Mouse (Mus musculus) embryonic facial prominence, embryonic 13.5 days (tissue): ENCODE data around the gene Bax. TPM values are rescaled to one million over a fixed set of nuclear protein-coding genes. Genes with fewer than 3 reads are reported as not detected.

Experiments used
- ATAC-seq: fragments of 200-750 bp; cut with Nextera tagmentation; 2 replicates; pipeline ENCODE4 v1.8.0; 2017; ENCODE audit warnings: low read depth; ENCODE audit not compliant: insufficient number of reproducible peaks, insufficient read depth, low FRiP score, low TSS enrichment
- H3K27ac ChIP-seq: fragments of 300-500 bp; sonication (generic); 2 replicates; pipeline ENCODE4 v1.5.1; 2015; ENCODE audit warnings: moderate library complexity, mild to moderate bottlenecking, inconsistent platforms
- H3K27me3 ChIP-seq: fragments of 300-500 bp; sonication (generic); 2 replicates; pipeline ENCODE4 v1.6.1; 2015; ENCODE audit warnings: mild to moderate bottlenecking, inconsistent platforms
- H3K36me3 ChIP-seq: fragments of 300-500 bp; sonication (generic); 2 replicates; pipeline ENCODE4 v1.6.1; 2015; ENCODE audit warnings: mild to moderate bottlenecking, inconsistent platforms
- H3K4me1 ChIP-seq: fragments of 300-500 bp; sonication (generic); 2 replicates; pipeline ENCODE4 v1.6.1; 2015; ENCODE audit warnings: inconsistent platforms
- H3K4me2 ChIP-seq: fragments of 300-500 bp; sonication (generic); 2 replicates; pipeline ENCODE4 v1.6.1; 2015; ENCODE audit warnings: moderate library complexity, mild to moderate bottlenecking, inconsistent platforms
- H3K4me3 ChIP-seq: fragments of 300-500 bp; sonication (generic); 2 replicates; pipeline ENCODE4 v1.5.1; 2015; ENCODE audit warnings: mild to moderate bottlenecking, inconsistent platforms
- H3K9ac ChIP-seq: fragments of 300-500 bp; sonication (generic); 2 replicates; pipeline ENCODE4 v1.6.1; 2015; ENCODE audit warnings: mild to moderate bottlenecking, inconsistent platforms
- H3K9me3 ChIP-seq: fragments of 300-500 bp; sonication (generic); 2 replicates; pipeline ENCODE4 v1.6.1; 2016; ENCODE audit warnings: inconsistent platforms
- WGBS: fragments of 180-500 bp; shearing (Covaris S2); methylation state at CpG from one replicate; pipeline ENCODE4 v1.1.7; 2015; ENCODE audit warnings: mixed read lengths; 5-methylcytosine and 5-hydroxymethylcytosine counted together
- polyA plus RNA-seq: library from polyadenylated mRNA; unstranded; fragments of >200 nt; fragmentation: Nextera tagmentation; extraction: Ambion mirVana; gene quantifications from 2 replicates; pipeline ENCODE4 v1.2.1, GENCODE M21; 2015

The Bax gene
- 154 and 190 TPM in 2 replicates for polyA plus RNA-seq

DNA sequence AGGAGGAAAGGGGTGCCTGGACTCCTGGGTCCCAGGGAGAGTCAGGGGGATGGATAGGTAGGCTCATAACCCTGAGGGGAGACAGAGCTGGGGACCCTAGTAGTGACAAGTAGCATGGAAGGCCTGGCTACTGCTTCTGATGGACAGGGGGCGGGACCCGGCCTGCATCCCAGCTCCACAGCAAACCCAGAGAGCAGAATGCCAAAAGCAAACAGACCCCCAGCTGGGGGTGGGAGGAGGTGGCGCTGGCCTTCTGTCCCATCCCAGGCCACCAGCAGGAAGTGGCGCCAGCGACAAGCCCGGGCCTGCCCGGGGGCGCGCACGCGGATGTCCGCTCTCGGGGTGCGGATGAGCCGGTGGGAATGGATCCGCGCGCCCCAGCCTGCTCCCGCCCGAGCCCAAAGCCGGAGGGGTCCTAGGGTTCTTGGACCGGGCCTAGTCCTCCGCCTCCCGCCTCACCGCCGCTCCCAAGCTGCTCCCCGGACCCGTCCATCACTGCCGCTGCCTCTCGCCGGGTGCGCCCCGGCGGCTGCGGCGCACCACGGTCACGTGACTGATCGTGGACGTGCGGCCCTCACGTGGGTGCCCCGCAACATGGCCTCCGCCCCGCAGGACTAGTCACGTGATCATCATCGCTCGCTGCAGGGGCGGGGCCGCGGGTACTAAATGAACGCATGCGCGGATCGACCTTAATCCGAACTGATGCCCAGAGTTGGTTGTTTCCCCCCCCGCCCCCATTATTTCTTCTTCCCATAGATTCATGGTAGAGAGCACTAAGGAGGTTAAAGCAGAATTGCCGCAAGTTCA lies at the start of gene Bax:
Gene Bax (minus strand): TSS at position 616 of the 807 bp plus-strand sequence.
- Histone ChIP-seq H3K4me2 (peak within 1 kb of the TSS; percentile 94), H3K27ac (peak within 1 kb of the TSS; percentile 28; the same call in 1 of the 2 replicates), H3K27me3 (no peaks in the 10 kb centered on the region), H3K4me1 (peaks cover 21% of the 10 kb centered on the region), H3K4me3 (peak within 1 kb of the TSS; percentile 91), H3K9me3 (no peaks in the 10 kb centered on the region), H3K9ac (peak within 1 kb of the TSS; percentile 91), H3K36me3 (peaks cover 37% of the 10 kb centered on the region)
- WGBS: 0% methylated on average over 58 of the region's 58 CpGs
- peak; percentile 71 for ATAC-seq

DNA sequence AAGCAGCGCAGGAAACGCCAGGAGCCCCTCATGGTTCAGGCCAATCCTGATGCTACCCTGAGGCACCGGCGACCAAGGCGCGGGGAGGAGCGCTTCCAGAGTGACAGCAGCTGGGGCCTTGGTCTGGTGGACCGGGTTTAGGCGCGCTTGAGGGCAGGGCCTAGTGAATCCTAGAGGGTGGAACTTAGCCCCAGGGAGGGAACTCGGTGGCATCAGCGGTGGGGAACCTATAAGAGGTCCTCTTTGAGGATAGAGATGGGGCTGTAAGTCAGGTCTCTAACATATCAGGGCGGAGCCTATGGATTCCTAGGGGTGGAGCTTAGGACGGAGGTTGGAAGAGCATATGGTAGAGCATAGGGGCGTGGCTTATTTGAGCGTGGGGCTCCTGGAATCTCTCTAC lies 48.7 kb upstream of the Bax start:
- Histone ChIP-seq H3K9ac (no peak overlapping the region), H3K27ac (peak overlapping the region; percentile 66; the same call in 1 of the 2 replicates), H3K4me3 (0 out of 2 replicates have a peak overlapping the region, but pooled peaks have one; percentile 7)

DNA sequence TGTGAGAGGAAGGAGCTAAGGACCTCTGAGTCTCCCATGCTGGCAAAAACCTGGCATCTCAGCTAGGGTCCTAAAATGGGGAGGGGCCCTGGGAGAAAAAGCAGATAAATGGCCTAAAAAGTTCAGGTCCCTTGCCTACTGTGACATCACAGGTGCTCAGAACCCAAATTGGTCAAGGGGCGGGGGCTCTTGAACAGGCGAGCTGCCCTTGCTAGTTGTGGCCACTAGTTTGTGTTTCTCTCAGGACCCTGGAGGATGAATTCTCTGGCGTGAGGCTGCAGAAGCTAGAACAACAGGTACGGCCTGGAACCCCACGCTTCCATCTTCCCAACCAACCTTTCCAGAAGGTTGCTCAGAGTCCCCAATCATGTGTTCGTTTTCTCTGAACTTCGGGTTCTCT lies 47.7 kb upstream of the Bax start:
- H3K4me1 ChIP-seq: peaks cover 13% of the 10 kb centered on the region
- H3K4me2 ChIP-seq: no peak overlapping the region
- no peak overlapping the region for H3K9ac ChIP-seq
- H3K36me3 ChIP-seq: no peaks in the 10 kb centered on the region
- no peak for ATAC-seq
- no peaks in the 10 kb centered on the region for H3K27me3 ChIP-seq
- H3K27ac ChIP-seq: peak overlapping the region; percentile 44
- no peak overlapping the region for H3K4me3 ChIP-seq
- WGBS: 81% methylated on average over 7 of the region's 7 CpGs
- H3K9me3 ChIP-seq: no peaks in the 10 kb centered on the region

More for the DNA sequence above, 48.7 kb upstream of the Bax start:
- peaks cover 10% of the 10 kb centered on the region for H3K4me1 ChIP-seq
- peak overlapping the region; percentile 27 for H3K4me2 ChIP-seq
- H3K27me3 ChIP-seq: no peaks in the 10 kb centered on the region
- H3K9me3 ChIP-seq: no peaks in the 10 kb centered on the region
- ATAC-seq: peak; percentile 54; the same call in 1 of the 2 replicates
- WGBS: 14% methylated on average over 16 of the region's 16 CpGs
- no peaks in the 10 kb centered on the region for H3K36me3 ChIP-seq

DNA sequence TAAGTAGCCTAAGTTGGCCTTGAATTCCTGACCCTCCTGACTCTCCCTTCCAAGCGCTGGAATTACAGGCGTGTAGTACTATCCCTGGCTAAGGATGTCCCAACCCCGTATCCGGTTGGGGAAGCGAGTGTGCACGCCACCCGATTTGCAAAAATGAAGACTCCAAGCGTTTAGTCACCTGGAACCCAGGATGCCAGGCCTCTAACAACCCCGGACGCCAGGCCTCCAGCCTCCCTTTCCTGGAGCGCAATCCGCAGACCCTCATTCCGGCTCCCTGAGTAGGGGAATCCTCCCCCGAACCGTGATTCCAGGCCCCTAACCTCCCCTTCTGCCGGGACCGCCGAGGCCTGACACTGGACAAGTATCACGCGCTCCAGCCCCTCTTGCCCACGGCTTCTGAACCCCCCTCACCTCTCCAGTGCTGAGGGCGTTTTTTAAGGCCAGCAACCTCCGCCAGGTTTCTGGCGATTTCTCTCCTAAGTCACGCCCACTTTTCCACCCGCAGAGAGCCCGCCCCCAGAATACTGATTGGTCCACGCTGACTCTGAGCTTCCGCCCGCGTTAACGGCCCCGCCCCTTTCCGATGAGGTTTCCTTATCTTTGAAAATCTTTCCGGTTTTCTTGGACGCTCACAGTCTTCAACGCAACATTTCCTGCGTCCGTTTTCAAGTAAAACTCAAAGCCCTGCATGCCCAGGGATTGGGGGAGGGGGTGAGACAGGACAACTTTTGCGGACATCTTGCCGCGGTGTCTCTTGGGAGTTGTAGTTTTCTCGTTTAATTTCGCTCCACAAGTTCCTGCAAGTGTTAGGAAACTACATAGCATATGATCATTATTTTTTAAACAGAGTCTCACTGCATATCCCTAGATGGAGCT lies 43.5 kb upstream of the Bax start, which contains the start of gene Nucb1:
Gene Nucb1 (minus strand): TSS at position 495 of the 876 bp plus-strand sequence.
- H3K4me2 ChIP-seq: peak within 1 kb of the TSS; percentile 99
- ATAC-seq: peak; percentile 89
- under 1% methylated on average over 44 of the region's 44 CpGs for WGBS
- H3K27ac ChIP-seq: peak within 1 kb of the TSS; percentile 94
- H3K4me1 ChIP-seq: peaks cover 18% of the 10 kb centered on the region
- H3K36me3 ChIP-seq: peaks cover 30% of the 10 kb centered on the region
- no peaks in the 10 kb centered on the region for H3K27me3 ChIP-seq
- peak within 1 kb of the TSS; percentile 79 for H3K4me3 ChIP-seq
- H3K9me3 ChIP-seq: no peaks in the 10 kb centered on the region
- H3K9ac ChIP-seq: peak within 1 kb of the TSS; percentile 85

DNA sequence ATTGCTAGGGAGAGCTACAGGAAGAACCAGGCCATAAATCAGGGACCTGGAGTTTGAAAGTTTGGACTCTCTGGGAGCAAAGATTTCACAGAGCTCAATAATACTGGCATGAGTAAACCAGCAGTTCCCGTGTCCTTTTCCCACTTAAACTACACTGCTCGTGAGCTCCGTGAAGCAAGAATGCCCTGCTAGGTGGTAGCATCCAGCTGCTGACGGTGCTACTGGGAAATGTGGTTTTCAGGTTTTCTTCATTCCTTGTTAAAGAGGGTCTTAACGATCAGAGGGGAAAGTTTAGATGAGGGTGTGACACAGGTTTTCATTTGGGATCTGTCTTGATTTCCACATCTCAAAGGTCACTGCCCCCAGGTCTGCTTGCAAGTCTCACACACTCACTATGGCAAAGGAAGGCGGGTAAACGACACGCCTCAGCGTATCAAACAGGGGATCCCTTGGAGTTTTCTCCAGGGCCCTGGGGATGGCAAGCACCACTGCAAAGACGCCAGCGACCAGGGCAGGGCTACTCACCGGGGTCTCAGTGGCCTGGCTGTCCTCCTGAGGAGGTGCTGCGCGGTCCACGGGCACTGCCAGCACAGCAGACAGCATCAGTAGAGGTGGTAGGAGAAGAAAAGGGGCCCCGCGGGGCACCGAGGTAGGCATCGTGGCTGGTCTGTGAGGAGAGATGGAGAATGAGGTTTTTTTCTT lies 42.6 kb upstream of the Bax start:
- Histone ChIP-seq H3K4me1 (peaks cover 15% of the 10 kb centered on the region), H3K4me3 (peak overlapping the region; percentile 79), H3K36me3 (peaks cover 36% of the 10 kb centered on the region), H3K27me3 (no peaks in the 10 kb centered on the region), H3K4me2 (peak overlapping the region; percentile 99), H3K9me3 (no peaks in the 10 kb centered on the region), H3K9ac (peak overlapping the region; percentile 85), H3K27ac (peak overlapping the region; percentile 94)
- WGBS: 34% methylated on average over 19 of the region's 19 CpGs
- no peak for ATAC-seq

DNA sequence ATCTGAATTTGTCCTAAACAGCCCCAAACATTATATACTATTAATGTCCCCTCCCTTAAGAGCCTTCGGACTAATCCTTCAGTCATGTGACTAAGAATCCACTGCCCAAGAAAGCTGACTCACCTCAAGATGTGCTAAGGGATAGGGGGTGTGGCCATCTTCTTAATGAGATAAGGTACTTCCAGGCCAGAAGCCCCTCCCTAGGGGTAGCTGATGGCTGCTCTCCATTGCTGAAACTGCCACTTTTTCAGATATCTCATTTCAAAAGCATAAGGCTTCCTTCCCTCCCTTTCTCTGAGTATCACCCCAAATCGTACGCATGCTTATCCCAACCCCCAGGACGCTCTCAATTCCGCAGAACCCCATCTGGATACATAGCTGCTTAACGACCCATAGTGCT lies 41.9 kb upstream of the Bax start:
- Histone ChIP-seq H3K4me1 (peaks cover 15% of the 10 kb centered on the region), H3K27ac (no peak overlapping the region), H3K27me3 (no peaks in the 10 kb centered on the region), H3K4me3 (peak overlapping the region; percentile 79), H3K9me3 (no peaks in the 10 kb centered on the region), H3K4me2 (peak overlapping the region; percentile 99), H3K36me3 (peaks cover 36% of the 10 kb centered on the region), H3K9ac (peak overlapping the region; percentile 85; the same call in 1 of the 2 replicates)
- 81% methylated on average over 6 of the region's 6 CpGs for WGBS
- ATAC-seq: no peak

DNA sequence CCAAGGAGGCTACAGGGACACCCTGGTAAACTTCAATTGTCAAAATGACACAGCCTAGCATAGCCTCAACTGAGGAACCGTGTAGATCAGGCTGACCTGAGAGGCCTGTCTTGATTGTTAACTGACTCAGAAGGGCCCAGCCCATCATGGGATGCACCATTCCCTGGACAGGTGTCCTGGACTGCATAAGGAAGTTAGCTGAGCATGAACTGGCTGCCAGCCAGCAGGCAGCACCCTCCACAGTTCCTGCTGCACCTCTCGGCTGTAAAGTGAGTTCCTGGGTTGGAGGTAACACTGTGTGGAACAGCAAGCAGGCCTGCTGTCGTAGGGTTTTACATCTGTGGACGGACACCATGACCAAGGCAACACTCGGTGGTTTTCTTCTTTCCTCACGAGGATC lies 40.9 kb upstream of the Bax start:
- Histone ChIP-seq H3K4me1 (peaks cover 15% of the 10 kb centered on the region), H3K9me3 (no peaks in the 10 kb centered on the region), H3K27me3 (no peaks in the 10 kb centered on the region), H3K36me3 (peaks cover 46% of the 10 kb centered on the region), H3K9ac (no peak overlapping the region), H3K27ac (no peak overlapping the region), H3K4me3 (no peak overlapping the region), H3K4me2 (no peak overlapping the region)
- WGBS: 88% methylated on average over 6 of the region's 6 CpGs
- no peak for ATAC-seq

DNA sequence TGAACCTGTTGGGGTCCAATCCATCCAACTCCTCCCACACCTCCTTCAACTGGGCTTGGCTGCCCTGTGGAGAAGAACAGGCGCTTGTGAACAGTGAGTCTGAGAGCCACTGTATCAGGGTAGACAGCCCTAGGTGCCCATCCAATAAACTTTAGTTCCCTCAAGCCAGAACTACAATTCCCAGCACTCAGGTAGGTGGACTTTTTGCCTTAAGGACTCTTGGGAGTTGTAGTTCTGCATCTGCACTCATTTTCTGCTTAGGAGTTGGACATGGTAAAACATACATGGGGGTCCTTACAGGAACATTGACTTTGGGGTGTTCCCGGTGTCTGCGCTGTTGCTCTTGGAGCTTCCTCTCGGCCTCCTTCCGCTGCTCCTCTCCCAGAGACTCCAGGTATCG lies 31.7 kb upstream of the Bax start:
- H3K4me3 ChIP-seq: no peak overlapping the region
- H3K36me3 ChIP-seq: peaks cover 98% of the 10 kb centered on the region
- no peaks in the 10 kb centered on the region for H3K27me3 ChIP-seq
- no peak overlapping the region for H3K4me2 ChIP-seq
- 94% methylated on average over 6 of the region's 6 CpGs for WGBS
- H3K4me1 ChIP-seq: no peaks in the 10 kb centered on the region
- H3K9me3 ChIP-seq: no peaks in the 10 kb centered on the region
- ATAC-seq: no peak
- no peak overlapping the region for H3K27ac ChIP-seq
- H3K9ac ChIP-seq: no peak overlapping the region

DNA sequence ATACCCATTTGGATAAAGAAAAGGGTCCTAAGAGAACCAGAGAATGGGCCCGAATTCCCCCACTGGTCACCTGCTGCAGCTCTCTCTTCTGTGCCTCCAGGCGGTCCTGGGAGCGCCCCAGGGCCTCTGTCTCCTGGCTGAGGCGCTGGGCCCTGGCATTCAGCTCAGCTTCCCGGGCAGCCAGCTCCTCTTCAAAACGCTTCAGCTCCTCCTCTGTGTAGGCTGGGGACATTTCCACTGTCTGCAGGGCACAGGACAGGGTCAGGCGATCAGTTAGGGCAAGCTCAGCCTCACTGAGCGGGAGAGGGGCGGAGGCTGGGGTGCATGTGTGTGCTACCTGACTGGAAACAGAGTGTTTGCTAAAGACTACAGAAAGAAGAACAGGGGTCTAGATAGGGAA lies 27.9 kb upstream of the Bax start:
- Histone ChIP-seq H3K9ac (0 out of 2 replicates have a peak overlapping the region, but pooled peaks have one; percentile 32), H3K36me3 (peaks cover 78% of the 10 kb centered on the region), H3K4me1 (peaks cover 12% of the 10 kb centered on the region), H3K9me3 (no peaks in the 10 kb centered on the region), H3K27ac (no peak overlapping the region), H3K27me3 (no peaks in the 10 kb centered on the region), H3K4me2 (no peak overlapping the region), H3K4me3 (no peak overlapping the region)
- 82% methylated on average over 9 of the region's 9 CpGs for WGBS
- ATAC-seq: no peak

DNA sequence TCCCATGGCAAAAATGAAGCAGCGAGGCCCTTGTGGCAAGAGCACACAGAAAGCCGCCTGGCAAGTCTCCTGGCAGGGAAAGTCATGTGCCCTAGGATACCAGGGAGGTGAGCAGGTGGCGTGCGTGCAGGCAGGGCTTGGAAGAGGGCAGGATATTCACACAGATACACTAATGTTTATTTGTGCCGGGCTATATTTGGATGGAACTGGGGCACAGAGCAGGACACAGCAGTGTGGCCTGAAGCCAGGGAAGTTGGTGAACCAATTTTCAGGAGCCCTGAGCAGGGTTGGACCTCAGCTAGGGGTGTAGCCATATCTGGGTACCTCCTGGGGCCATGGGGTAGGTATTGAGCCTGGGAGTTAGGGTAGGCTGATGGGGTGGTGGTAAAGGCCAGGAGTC lies 26.3 kb upstream of the Bax start:
- 95% methylated on average over 5 of the region's 5 CpGs for WGBS
- H3K4me1 ChIP-seq: peaks cover 24% of the 10 kb centered on the region
- H3K27me3 ChIP-seq: no peaks in the 10 kb centered on the region
- H3K27ac ChIP-seq: no peak overlapping the region
- H3K4me2 ChIP-seq: no peak overlapping the region
- no peak overlapping the region for H3K4me3 ChIP-seq
- peaks cover 62% of the 10 kb centered on the region for H3K36me3 ChIP-seq
- ATAC-seq: no peak
- H3K9ac ChIP-seq: no peak overlapping the region
- no peaks in the 10 kb centered on the region for H3K9me3 ChIP-seq

DNA sequence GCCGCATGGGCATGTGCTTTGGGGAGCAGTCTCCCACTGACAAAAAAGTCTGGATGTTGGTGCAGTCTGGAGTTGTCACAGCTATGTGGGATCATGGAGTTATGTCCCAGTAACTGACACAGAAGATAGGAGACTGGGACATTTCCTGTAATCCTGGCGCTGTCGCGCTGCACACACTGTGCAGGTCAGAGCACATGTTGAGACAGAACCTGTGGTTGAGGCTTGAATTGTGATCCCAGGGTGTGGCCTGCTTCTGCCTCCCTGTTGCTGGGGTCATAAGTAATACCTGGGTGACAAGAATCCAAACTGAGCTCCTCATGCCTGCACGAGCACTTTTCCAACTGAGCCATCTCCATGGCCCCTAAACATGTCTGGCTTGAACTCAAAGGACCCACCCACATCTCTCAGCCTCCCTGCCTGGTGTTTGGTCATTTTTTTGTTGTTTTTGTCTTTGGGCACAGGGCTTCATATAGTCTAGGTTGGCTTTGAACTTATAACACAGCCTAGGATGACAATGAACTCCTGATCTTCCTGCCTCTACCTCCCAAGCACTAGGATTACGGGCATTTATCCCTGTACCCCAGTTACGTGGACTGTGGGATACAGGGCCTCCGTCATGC lies 25.6 kb upstream of the Bax start:
- no peak overlapping the region for H3K4me3 ChIP-seq
- no peaks in the 10 kb centered on the region for H3K27me3 ChIP-seq
- no peak overlapping the region for H3K4me2 ChIP-seq
- peaks cover 56% of the 10 kb centered on the region for H3K36me3 ChIP-seq
- no peak overlapping the region for H3K9ac ChIP-seq
- H3K4me1 ChIP-seq: peaks cover 27% of the 10 kb centered on the region
- 93% methylated on average over 8 of the region's 8 CpGs for WGBS
- no peak overlapping the region for H3K27ac ChIP-seq
- no peak for ATAC-seq
- no peaks in the 10 kb centered on the region for H3K9me3 ChIP-seq
